Mouse (Mus musculus): ENCODE data around the gene Samt2. TPM values are rescaled to one million over a fixed set of nuclear protein-coding genes. Genes with fewer than 3 reads are reported as not detected.
"Not testable (repeated sequence)": the region's sequence is repeated elsewhere in the genome, so short reads cannot be mapped to it uniquely, and the experiment has no call there.

The Samt2 gene
- polyA plus RNA-seq (2014; fragmentation: Nextera tagmentation; extraction: Ambion mirVana), result not detected in 2 replicates

DNA sequence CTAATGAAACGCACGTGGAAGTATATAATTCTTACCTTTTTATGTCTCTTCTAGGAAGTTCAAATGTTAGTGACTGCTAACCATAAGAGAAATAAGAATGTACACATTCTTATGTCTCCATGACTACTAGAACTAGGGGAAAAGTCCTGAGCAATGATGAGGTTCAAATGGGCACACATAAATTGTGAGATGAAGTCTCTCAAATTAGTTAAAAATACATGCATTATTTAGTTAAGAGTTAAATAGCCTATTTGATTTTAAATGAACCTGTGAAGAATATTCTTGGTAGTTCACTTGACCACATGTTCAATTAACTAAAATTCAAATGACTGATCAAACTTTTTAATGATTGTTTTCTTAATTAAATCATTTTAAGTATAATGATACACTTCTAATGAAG, at the start of gene Samt2:
Gene Samt2 (minus strand): TSS at position 101 of the 400 bp plus-strand sequence.
- H3K9me3 ChIP-seq (ENCODE audit: control insufficient read depth, low read length); H3K27ac ChIP-seq (ENCODE audit: low read depth, low read length); H3K4me3 ChIP-seq (ENCODE audit: low read depth, low read length); H3K9ac ChIP-seq (ENCODE audit: low read length); DNase-seq (ENCODE audit: low spot score, missing footprints); H3K4me1 ChIP-seq (ENCODE audit: control insufficient read depth, insufficient read depth, low read length); H3K4me2 ChIP-seq; H3K36me3 ChIP-seq (ENCODE audit: control insufficient read depth, insufficient read depth, low read length); ATAC-seq (ENCODE audit: low FRiP score); H3K27me3 ChIP-seq (ENCODE audit: control insufficient read depth, insufficient read depth, low read length): not testable (repeated sequence)
- WGBS, result 90% methylated on average over 2 of the region's 2 CpGs

Other genes with a start within 250 kb of the Samt2 start
- not detected in 2 replicates for gene 4930524N10Rik, start 236.0 kb downstream of the Samt2 start, polyA plus RNA-seq (2014; fragmentation: Nextera tagmentation; extraction: Ambion mirVana)
- gene Samt4, start 97.4 kb downstream of the Samt2 start, polyA plus RNA-seq (2014; fragmentation: Nextera tagmentation; extraction: Ambion mirVana), result not detected in 2 replicates

Data from midbrain, embryonic 11.5 days (tissue).